Mouse (Mus musculus): ENCODE data around the gene Polr2l. TPM values are rescaled to one million over a fixed set of nuclear protein-coding genes. Genes with fewer than 3 reads are reported as not detected.

The Polr2l gene
- polyA plus RNA-seq, 2 experiments, result 24.6 to 52.4 TPM

DNA sequence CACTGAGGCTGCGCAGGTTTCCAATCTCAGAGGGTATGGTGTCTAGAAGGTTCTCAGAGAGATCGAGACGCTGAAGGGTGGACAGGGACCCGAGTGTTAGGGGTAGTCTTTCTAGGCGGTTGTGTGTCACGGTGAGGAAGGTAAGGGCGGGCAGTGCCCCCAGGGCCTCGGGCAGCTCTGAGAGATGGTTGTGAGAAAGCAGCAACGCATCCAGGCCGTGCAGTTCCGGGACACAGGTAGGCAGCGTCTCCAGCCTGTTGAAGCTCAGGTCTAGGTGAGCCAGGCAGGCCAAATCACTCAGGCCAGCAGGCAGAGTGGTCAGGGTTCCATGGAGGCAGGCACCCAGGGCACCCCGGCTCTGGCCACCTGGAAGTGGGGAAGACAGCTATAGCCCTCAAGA is 32.7 kb downstream of the Polr2l start:
- WGBS (ENCODE audit: insufficient replicate concordance), result 82% methylated on average over 13 of the region's 13 CpGs
- Histone ChIP-seq H3K36me3 (replicated peaks; ENCODE audit: control insufficient read depth, insufficient read depth, low read depth) (peaks cover 38% of the 10 kb centered on the region), H3K27ac (no peak overlapping the region)

DNA sequence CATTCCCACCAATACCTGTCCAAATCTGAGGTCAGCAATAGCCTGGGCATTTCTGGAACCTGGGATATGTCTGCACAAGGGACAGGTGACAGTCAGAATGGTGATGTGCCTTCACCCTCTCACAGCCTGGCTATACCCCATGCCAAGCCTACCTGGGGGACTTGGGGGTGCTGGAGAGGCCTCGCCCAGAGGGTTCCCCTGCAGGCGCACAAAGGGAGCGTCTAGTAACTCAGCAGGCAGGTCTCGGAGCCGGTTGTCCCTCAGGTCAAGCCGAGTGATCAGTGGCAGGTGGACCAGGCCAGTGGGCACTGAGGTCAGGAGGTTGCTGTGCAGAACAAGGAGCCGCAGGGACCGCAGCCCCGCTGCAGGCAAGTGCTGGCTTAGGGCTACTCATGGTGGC is 33.5 kb downstream of the Polr2l start:
- ATAC-seq (ENCODE audit: insufficient read depth) (no peak), DNase-seq (ENCODE audit: low read depth in 3 of 3, low spot score in 3 of 3) (no peak)
- TF ChIP-seq CTCF (IDR thresholded peaks at IDR 0.05; ENCODE audit: low read depth) (no peak), EP300 (IDR thresholded peaks at IDR 0.05; ENCODE audit: low read depth) (no peak)
- no peak overlapping the region for H3K27ac ChIP-seq
- H3K9me3 ChIP-seq (ENCODE audit: control insufficient read depth, low read length), result no peaks in the 10 kb centered on the region
- peaks cover 38% of the 10 kb centered on the region for H3K36me3 ChIP-seq (replicated peaks; ENCODE audit: control insufficient read depth, insufficient read depth, low read depth)
- peak overlapping the region in 1 of 2 experiments; percentile 8; a peak in 1 of 4 replicates for H3K4me3 ChIP-seq (ENCODE audit: insufficient read depth in 1 of 2, low read depth in 2 of 2, low read length in 2 of 2)
- peak overlapping the region; percentile 90; the same call in 1 of the 2 replicates for H3K4me2 ChIP-seq (ENCODE audit: low read depth)
- H3K4me1 ChIP-seq (replicated peaks; ENCODE audit: control insufficient read depth in 2 of 2, insufficient read depth in 2 of 2, low read length in 1 of 2), result peaks cover 10 to 16% of the 10 kb centered on the region in 2 experiments
- H3K27me3 ChIP-seq (ENCODE audit: control insufficient read depth, insufficient read depth, low read length), result no peaks in the 10 kb centered on the region
- WGBS (ENCODE audit: insufficient replicate concordance), result 85% methylated on average over 9 of the region's 9 CpGs
- no peak overlapping the region; the same call in 1 of the 2 replicates for H3K9ac ChIP-seq (replicated peaks)

More for the DNA sequence above, 32.7 kb downstream of the Polr2l start:
- TF ChIP-seq EP300 (IDR thresholded peaks at IDR 0.05; ENCODE audit: low read depth) (no peak), CTCF (IDR thresholded peaks at IDR 0.05; ENCODE audit: low read depth) (no peak)
- Histone ChIP-seq H3K4me2 (ENCODE audit: low read depth) (peak overlapping the region; percentile 90), H3K4me1 (replicated peaks; ENCODE audit: control insufficient read depth in 2 of 2, insufficient read depth in 2 of 2, low read length in 1 of 2) (peaks cover 14 to 15% of the 10 kb centered on the region in 2 experiments), H3K9ac (replicated peaks) (peak overlapping the region; percentile 1), H3K4me3 (ENCODE audit: insufficient read depth in 1 of 2, low read depth in 2 of 2, low read length in 2 of 2) (peak overlapping the region; percentile 67 to 76), H3K27me3 (ENCODE audit: control insufficient read depth, insufficient read depth, low read length) (no peaks in the 10 kb centered on the region), H3K9me3 (ENCODE audit: control insufficient read depth, low read length) (no peaks in the 10 kb centered on the region)
- ATAC-seq (ENCODE audit: insufficient read depth) (no peak), DNase-seq (ENCODE audit: low read depth in 3 of 3, low spot score in 3 of 3) (no peak)

DNA sequence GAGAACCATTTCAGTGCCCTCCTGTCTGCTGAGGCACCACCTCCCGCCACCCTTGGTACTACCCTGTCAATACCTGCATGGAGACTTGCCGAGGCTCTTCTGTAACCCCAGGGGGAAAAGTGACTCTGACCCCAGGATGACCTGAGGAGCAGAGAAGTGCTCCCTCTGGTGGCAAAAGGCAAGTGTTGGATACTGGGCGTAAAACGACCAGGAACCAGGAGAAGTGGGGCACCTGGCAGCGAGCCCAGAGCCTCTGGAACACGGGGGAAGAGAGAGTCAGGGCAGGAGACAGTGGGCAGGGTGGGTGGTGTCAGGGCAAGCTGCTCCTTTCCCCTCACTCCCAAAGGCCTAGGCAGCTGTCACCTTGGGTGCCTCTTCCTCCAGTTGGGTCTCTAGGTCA is 34.3 kb downstream of the Polr2l start:
- H3K27me3 ChIP-seq (ENCODE audit: control insufficient read depth, insufficient read depth, low read length), result no peaks in the 10 kb centered on the region
- DNase-seq (ENCODE audit: low read depth in 3 of 3, low spot score in 3 of 3) (no peak), ATAC-seq (ENCODE audit: insufficient read depth) (no peak)
- H3K4me1 ChIP-seq (replicated peaks; ENCODE audit: control insufficient read depth in 2 of 2, insufficient read depth in 2 of 2, low read length in 1 of 2), result peaks cover 11 to 22% of the 10 kb centered on the region in 2 experiments
- no peaks in the 10 kb centered on the region for H3K9me3 ChIP-seq (ENCODE audit: control insufficient read depth, low read length)
- TF ChIP-seq CTCF (IDR thresholded peaks at IDR 0.05; ENCODE audit: low read depth), result peak; percentile 88
- TF ChIP-seq EP300 (IDR thresholded peaks at IDR 0.05; ENCODE audit: low read depth), result no peak
- no peak overlapping the region for H3K27ac ChIP-seq
- no peak overlapping the region for H3K9ac ChIP-seq (replicated peaks)
- no peak overlapping the region for H3K4me3 ChIP-seq (ENCODE audit: insufficient read depth in 1 of 2, low read depth in 2 of 2, low read length in 2 of 2)
- WGBS (ENCODE audit: insufficient replicate concordance), result 46% methylated on average over 6 of the region's 6 CpGs
- peaks cover 38% of the 10 kb centered on the region for H3K36me3 ChIP-seq (replicated peaks; ENCODE audit: control insufficient read depth, insufficient read depth, low read depth)
- H3K4me2 ChIP-seq (ENCODE audit: low read depth), result no peak overlapping the region

DNA sequence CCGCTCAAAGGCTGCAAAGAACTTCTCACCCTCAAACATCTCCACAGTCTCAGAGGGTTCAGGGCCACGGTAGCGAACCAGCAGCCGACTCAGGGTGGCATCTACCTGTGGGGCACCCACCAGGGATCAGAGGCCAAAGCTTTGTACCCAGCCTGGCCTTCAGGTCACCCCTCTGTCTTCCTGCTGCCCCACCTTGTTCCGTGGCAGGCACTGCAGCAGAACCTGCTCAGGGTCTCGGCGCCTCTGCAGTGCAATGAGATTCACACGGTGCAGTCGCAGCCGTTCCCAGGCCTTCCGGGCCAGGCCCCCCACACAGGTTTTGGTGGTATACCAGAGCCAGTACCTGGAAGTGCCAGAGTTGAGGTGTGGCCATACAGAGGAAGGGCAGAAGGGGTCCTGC is 35.1 kb downstream of the Polr2l start:
- H3K4me1 ChIP-seq (replicated peaks; ENCODE audit: control insufficient read depth in 2 of 2, insufficient read depth in 2 of 2, low read length in 1 of 2), result peaks cover 15 to 28% of the 10 kb centered on the region in 2 experiments
- H3K27ac ChIP-seq, result no peak overlapping the region
- ATAC-seq (ENCODE audit: insufficient read depth) (no peak), DNase-seq (ENCODE audit: low read depth in 3 of 3, low spot score in 3 of 3) (no peak)
- H3K9me3 ChIP-seq (ENCODE audit: control insufficient read depth, low read length), result no peaks in the 10 kb centered on the region
- H3K4me2 ChIP-seq (ENCODE audit: low read depth), result no peak overlapping the region
- no peak overlapping the region for H3K9ac ChIP-seq (replicated peaks)
- WGBS (ENCODE audit: insufficient replicate concordance), result 91% methylated on average over 11 of the region's 11 CpGs
- no peaks in the 10 kb centered on the region for H3K27me3 ChIP-seq (ENCODE audit: control insufficient read depth, insufficient read depth, low read length)
- TF ChIP-seq CTCF (IDR thresholded peaks at IDR 0.05; ENCODE audit: low read depth) (no peak), EP300 (IDR thresholded peaks at IDR 0.05; ENCODE audit: low read depth) (no peak)
- no peak overlapping the region for H3K4me3 ChIP-seq (ENCODE audit: insufficient read depth in 1 of 2, low read depth in 2 of 2, low read length in 2 of 2)
- H3K36me3 ChIP-seq (replicated peaks; ENCODE audit: control insufficient read depth, insufficient read depth, low read depth), result peaks cover 38% of the 10 kb centered on the region

DNA sequence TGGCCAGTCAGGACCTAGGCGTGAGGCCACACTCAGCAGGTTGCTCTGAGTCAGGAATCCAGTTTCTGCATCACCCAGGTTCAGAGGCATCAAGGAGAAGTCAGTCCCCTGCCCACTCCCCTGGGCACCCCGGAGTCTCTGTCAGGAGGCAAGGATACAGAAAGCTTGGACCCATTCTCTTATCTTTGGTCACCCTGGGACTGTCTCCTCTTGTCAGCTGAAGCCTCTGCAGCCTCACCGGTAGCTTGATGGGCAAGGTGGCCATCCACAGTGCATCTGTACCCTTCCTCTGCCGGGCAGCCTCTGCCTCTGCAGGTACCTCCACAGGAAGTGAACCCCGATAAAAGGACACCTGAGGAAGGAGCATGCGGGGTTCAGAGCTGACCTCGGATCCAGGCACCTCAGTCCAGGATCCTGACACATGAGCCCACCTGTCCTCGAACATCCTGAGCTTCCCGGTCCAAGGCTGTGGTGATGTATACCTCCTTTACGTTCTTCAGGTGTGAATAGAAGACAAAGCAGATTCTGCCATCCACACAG is 35.7 kb downstream of the Polr2l start:
- H3K4me3 ChIP-seq (ENCODE audit: insufficient read depth in 1 of 2, low read depth in 2 of 2, low read length in 2 of 2), result no peak overlapping the region
- no peak overlapping the region for H3K9ac ChIP-seq (replicated peaks)
- TF ChIP-seq CTCF (IDR thresholded peaks at IDR 0.05; ENCODE audit: low read depth) (no peak), EP300 (IDR thresholded peaks at IDR 0.05; ENCODE audit: low read depth) (no peak)
- peaks cover 38% of the 10 kb centered on the region for H3K36me3 ChIP-seq (replicated peaks; ENCODE audit: control insufficient read depth, insufficient read depth, low read depth)
- 89% methylated on average over 10 of the region's 10 CpGs for WGBS (ENCODE audit: insufficient replicate concordance)
- no peak for DNase-seq (ENCODE audit: low read depth in 3 of 3, low spot score in 3 of 3)
- no peak for ATAC-seq (ENCODE audit: insufficient read depth)
- H3K9me3 ChIP-seq (ENCODE audit: control insufficient read depth, low read length), result no peaks in the 10 kb centered on the region
- peaks cover 12 to 30% of the 10 kb centered on the region in 2 experiments for H3K4me1 ChIP-seq (replicated peaks; ENCODE audit: control insufficient read depth in 2 of 2, insufficient read depth in 2 of 2, low read length in 1 of 2)
- no peak overlapping the region for H3K27ac ChIP-seq
- H3K27me3 ChIP-seq (ENCODE audit: control insufficient read depth, insufficient read depth, low read length), result no peaks in the 10 kb centered on the region
- no peak overlapping the region for H3K4me2 ChIP-seq (ENCODE audit: low read depth)

Data from liver, embryonic 14.5 days (tissue).